Mouse (Mus musculus) left cerebral cortex, adult 9 months (tissue): ENCODE measurements at regions not wholly inside any gene's neighbourhood (a gene's known extent, or its start where the extent isn't known, plus 50 kb on each side); places are given as distances from the start of the nearest gene placed in this dataset.

ENCODE experiments used
- DNase-seq, 2 experiments: peaks; one replicate each; pipeline ENCODE4 v3.0.0; 2022; ENCODE audit warnings: low spot score in 2 of 2

DNA sequence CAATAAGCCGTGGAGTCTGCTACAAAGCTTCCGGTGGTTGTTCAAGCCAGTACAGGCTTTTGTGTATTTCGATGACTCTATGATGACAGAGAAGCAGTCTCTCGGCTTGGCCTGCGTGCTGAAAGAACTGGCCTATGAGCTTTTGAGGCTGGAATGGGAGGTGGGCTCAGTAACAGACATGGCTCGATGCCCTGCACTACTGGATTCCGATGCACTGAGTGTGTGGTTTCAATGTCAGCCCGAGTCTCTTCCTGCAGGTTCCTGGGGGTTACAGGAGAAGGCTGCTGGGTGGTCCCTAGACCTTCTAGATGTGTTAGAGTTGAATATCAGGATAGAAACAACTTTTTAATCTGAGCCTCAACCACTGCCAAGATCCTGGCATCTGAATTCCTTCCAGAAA is 53.2 kb downstream of the Gm815 start:
- no peak for DNase-seq

DNA sequence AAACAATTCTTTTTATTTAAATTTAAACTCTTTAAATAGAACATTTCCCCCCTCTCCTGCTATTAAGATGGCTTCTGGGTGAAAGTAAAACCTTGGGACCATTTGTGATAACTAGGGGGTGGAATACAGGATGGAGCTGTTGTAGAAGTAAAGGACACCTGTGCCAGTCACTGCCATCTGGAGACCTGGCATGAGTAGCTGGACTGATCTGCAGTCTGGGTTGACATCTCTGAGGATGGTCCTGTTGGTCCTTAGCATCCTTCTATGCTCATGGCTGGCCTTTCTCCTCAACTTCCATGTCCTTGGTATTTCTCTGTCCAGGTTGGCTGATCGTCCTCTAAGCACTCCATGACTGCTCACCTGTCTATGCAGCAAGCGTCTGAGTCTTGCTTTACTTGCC is 58.3 kb downstream of the Gm815 start:
- DNase-seq = no peak

DNA sequence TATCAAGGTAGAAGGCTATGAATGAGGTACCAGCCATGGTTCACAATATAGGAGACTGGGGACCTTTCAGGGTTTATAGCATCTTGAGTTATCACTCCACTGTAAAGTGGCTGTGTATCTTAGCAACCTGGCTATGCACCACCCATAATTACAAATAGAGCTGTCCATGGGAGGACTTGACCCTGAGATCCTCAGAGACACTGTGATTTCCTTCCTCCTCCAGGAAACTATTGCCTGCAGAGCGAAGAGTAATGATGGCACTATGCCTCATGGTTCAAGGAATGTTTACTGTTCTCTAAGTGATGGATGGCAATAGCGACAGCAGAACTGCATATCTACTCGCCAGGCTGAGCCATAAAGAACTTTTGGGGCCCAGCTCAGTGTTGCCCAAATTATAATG is 60.9 kb downstream of the Gm815 start:
- no peak for DNase-seq

DNA sequence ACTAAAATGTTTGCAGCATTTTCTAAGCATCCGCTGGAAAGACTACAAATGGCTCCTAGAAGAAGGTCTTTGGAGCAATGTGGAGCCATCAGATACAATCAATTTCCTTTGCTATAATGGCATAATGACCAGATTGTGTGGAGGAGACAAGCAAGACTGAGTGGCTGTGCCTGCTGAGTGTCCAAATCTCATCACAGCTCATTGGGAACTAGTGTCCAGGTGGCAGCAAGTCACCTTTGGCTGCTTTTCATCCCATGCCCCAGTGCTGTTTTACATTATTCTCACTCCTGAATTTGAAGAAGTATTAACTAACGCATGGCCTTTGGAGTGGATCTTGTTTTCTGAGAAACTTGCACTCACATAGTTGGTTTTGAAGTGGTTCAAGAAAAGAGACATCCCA is 62.8 kb downstream of the Gm815 start:
- DNase-seq = no peak

DNA sequence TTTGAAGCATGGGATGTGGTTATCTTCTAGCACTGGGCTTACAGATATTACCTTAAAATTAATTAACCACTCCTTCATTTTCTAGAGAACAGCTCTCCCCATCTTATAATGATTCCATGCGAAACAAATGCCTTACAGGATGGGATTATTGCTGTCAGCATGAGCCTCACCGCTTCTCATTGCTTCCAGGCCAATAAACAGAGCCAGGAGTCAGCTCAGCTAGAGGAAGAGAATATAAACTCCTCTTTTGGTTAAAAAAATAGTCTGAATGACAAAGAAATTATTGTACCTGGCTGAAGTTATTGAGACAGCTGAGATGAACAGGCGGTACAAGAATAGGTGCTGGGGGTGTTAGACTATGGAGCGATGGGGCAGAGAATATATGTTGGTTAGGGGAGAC is 63.5 kb downstream of the Gm815 start:
- no peak for DNase-seq

DNA sequence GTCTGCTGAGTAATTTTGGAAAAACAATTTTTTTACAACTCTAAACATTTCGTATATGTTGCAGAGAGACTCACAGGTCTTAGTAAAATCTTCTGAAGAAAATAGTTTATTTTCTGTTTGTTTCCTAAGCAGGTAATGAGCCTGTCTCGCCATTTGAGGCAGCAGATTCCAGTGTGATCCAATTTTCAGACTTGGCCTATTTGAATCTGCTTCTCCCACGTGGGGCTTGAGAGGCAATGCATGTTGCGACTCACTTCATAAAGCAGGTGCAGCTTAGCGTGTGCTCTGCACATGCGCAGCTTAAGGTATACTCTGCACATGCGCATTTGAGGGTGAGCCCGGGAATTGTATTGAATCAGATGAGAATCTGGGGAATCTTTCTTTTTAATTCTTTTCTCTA is 67.7 kb downstream of the Gm815 start:
- peak in 1 of 2 experiments; percentile 26 for DNase-seq

DNA sequence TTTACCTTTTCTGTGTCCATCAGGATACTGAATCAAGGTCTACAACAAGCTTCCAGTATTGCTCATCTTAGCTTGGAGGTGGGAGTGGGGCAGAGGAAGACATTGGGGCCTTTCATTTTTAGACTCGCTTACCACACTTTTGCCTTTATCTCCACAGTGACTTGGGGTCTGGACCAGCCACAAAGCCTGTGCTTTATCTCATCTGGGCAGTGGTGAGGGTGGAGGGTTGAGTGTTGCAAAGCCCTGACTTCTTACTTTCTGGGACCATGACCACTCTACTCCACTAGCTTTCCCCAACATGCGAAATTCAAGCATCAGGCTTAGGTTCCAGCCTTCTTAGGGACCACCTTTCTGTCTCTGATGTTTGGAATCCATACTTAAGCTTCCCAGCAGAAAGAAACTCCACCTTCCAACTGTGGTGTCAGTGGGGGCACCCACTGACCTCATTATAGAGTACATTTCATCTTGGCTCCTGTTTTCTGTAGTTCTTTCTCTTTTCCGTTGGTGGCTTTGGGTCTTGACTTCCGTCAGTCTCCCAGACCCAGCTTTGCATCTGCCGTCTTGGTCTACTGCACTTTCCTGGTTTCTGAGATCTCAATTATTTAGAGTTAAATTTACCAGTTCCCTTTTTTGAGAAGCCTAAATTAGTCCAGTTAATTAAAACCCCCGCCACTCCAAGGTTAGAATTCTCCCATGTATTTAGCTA is 80.5 kb downstream of the Gm815 start:
- DNase-seq = no peak

DNA sequence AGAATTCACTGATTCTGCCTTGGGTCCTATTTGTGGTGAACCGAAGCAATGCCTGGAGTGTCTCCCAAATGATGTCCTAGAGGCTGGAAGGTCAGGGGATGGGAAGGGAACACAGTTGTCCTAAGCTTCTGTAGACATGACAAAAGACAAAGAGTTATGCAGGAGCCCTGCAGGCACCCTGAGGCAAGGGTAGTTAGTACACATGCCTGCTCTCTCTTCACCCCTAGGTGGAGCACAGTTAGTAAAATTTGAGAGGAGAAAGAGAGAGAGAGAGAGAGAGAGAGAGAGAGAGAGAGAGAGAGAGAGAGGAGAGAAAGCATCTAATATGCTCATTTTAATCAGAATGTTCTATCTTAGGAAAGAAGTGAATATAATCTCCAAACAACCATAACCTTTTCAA is 87.4 kb downstream of the Gm815 start:
- DNase-seq = peak in 1 of 2 experiments; percentile 41

DNA sequence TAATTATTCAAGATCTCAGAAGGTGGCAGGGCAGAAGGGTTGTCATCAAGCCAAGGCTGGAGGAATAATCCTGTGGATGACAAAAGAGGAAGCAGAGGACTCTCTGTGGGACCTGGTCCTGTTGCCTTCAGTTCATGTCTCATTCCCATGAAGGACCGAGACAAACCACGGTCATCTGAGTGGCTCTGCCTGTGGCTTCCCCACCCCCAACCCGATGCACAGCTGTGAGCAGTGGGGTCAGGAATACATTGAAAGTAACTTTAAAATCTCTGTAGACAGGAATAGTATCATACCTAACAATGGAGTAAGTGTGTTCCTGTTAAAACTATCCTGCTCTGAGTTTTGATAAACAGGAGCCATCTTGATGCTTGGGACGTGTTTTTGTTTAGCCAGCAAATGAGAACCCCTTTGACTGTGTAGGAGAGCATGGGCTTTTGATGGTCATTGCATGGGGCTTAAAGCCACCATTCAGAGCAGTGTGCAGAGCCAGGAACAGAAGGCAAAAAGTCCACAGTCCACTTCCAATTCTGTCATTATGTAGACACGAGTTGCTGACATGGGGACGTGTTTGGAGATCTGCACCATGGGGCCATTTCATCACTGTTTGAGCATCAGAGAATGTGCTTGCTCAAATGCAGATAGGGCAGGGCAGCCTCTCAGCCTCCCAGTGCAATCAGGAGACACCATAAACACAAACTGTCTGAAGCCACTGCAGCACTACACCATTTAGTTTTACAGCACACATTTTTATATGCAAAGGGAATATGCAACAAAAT is 88.3 kb downstream of the Gm815 start:
- no peak for DNase-seq

DNA sequence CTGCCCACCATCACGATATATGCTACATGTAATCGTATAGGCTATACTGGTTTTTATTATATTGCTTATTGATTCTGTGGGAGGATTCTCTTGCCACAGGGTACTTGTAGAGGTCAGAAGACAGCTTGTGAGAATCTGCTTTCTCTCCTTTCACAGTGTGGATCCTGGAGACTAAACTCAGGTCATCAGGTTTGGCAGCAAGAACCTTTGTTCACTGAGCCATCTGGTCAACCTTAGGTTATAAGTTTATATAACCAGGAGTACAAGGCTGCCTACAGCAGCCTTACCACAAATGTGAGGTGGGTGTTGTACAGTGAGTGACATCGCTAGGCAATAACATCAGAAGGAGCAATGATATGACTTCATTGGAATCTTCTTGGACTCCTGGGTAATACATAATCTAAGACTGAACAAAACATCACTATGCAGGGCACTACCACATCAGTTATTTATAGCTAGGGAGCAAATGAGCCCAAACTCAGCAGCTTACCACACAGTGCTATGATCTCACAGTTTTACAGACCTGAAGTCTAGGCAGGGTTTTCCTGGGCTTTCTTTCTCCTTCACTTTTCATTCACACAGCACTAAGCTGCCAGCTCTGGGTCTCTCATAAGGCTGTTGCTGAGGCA is 89.0 kb downstream of the Gm815 start:
- DNase-seq = no peak

DNA sequence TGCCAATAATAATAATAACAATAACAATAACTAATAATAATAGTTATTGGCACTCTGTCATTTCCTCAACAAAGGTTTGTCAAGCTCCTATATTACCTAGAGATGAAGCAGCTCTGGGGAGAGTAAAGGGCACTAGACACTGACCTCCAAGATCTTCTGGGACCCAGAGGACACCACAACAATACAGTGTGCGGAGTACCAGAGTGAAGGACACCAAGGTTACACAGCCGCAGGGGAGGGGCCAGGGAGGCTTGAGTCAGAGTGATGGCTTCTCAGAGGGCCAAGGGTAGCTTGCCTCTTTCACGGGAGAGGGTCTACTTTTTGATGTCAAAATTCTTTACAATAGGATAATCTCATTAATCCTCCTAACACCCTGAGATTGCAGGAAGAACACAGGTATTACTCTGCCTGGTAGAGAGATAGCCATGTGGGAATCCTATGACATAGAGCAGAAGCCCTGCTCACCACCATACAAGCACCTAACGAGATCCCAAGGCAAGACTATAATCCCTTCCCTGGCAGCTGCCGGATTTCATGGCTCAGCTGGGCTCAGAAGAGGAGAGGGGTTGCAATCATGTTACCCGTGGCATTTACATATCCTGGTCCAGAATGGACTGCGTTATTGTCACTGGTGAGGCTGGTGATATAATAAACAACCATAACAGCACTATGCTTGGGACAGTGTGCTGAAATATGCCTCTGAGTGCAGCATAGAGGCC is 91.1 kb downstream of the Gm815 start:
- DNase-seq = no peak

DNA sequence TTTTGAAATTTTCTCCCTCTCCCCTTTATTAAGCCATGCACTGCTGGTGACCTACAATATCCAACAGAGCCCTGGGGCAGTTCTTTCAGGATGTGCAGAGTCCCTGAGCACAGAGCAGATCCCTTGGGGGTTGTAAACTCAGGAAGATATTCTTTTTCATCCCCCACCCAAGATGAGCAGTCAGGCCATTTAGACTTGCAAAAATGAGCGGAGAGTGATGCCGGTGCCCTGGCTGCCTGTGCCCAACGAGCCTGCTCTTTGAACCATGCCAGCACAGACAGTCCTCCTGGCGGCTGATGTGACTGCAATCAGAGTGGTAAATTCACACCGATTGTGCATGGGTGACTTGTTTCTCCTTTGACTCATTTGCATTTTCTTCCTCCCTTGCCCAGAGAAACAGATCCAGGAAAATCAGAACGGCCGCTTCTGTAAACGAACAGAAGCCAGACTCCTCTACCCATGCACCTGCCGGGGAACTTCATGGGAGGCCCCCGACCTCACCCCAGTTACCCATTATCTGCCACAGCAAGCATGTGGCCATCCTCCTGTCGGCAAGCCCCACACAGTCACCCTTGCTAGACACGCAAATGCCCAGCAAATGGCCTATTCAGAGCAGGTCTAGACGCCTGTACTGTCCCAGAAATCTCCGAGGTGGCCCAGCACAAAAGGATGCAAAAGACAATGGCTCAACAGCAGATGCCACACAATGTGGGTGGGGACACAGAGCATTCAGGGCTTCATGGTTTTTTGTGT is 92.4 kb downstream of the Gm815 start:
- no peak for DNase-seq

DNA sequence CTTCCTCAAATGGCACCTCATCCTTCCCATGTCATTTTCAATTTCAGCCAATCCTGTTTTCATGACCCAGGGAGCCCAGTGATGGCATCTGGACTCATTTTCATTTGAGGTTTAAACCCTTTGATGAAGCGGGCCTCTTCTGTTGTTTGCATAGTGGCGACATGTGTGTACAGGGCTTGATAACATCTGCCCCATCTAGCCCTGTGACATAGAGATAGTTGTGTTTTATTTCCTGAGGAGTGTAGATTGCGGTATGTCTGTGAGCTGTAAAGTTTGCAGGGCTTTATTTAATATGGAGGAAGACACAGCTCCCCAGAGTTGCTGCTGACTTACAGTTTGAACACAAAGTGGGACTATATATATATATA is 92.9 kb downstream of the Gm815 start:
- DNase-seq = no peak

DNA sequence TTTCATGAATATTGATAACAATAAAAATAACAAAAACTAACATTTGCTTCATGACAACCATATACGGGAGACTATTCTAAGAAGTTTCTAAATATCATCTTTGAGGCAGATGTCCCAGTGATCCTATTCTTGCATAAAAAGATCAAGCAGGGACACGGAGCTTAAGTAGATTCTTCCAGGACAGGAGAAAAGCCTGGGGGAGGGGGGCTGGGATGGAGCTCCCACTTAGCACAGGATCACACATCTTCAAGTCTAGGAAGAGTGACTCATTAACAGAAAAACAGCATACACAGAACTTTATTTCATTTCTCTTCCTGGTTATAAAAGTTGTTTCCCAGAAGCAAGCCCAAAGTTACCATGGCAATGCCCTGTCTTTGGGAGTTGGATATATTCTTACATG is 93.6 kb downstream of the Gm815 start:
- DNase-seq = no peak

DNA sequence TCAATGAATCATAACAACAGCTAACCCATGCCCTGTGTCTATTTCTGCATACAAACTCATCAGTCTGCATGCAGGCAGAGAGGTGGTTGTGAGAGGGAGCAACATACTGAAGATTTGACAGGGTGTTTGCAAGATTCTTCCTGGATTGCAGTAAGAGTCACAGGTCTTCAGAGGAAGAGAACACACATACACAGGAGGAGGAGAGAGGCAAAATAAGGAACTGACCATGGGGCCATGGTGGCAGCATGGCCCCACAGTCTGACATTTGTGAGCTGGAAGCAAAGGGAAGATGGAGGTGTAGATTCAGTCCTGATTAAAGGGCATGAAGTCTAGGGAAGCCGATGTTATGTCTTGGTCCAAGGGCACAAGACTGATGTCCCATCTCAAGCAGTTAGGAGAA is 101.0 kb downstream of the Gm815 start:
- no peak for DNase-seq

DNA sequence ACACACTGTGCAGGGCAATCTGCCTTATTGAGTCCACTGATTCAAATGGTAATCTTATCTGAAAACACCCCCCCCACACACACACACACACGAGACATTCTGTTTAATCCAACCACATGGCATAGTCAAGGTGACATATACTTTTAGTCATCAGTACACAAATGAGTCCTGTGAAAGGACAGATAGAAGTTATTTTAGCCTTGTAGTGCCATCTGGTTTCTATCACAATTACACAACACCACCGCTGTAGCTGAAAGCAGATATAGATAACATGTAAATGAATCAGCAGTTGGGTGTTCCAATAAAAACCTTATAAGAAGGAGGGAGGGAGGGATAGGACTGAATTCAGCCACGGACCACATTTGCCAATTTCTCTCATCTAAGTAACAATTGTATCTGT is 101.5 kb downstream of the Gm815 start:
- DNase-seq = peak in 1 of 2 experiments; percentile 24

DNA sequence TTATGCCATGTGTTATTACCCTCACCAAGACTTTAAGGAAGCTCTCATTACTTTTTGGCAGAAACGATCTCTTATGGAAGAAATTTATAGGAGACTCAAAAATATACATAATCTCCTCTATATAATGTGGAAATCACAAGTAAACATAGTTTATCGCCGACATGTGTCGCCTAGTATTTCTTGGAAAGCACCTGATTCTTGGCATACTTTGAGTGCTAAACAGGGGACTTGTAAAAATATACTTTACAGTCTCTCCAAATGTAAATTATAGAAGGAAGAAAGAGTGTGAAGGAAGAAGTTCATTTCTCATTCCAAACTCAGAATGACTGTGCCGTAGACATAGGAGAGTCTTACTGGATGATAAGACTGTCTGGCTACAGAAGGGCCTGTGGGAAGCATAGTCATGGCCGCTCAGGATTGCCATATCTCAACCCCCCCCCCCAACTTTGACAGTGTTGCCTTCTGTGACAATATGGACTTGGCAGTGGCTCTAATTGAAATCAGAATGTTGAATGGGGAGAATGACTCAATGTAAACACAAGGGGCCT is 102.3 kb downstream of the Gm815 start:
- DNase-seq = no peak

DNA sequence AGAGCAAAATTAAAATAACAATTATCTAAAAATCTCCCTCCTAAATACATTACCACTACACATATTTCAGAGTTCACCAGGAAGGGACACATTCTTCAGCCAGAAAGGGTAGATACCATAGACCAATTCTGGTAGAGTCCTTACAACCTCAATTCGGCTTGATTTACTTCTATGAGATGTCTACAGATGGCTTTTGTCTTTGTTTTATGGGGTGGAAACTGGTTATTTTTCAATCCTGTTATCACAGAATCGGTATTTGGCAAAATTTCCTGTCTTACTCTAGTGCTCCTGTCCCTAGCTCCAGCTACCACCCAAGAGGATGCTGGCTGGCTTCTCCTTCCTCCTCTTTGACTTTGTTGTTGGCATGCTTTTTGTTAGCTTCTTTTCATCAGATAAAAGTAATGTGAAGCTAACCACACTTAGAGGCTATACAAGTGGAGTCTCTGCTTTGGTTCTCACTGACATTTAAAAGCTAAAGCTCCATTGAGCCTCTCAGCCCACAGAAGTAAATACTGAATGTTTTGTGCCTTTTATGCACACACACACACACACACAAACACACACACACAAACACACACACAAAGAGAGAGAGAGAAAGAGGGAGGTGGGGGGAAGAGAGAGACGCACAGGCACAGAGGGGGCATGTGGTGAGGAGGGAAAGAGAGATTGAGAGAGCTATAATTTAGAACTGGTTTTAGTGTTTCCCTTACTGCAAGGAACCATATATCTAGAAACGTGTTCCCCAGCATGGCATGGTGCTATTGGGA is 109.1 kb downstream of the Gm815 start:
- DNase-seq = no peak

DNA sequence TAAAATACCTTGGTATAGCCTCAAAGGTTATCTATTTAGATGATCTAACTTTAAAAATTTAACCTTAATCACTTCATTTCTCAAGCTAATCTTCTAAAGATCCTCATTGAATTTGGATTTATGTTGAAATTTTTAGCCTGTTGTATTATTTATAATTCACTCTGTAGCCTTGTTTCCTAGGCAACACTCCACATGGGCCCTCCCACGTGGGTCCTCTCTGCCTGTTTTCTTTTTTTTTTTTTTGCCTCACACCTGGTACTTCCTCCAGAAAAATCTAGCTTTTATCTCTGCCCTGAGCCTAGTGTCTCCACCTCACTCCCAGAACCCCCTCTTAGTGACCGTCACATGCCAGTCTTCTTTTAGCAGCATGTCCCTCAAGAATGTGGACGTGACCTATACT is 113.9 kb downstream of the Gm815 start:
- no peak for DNase-seq

DNA sequence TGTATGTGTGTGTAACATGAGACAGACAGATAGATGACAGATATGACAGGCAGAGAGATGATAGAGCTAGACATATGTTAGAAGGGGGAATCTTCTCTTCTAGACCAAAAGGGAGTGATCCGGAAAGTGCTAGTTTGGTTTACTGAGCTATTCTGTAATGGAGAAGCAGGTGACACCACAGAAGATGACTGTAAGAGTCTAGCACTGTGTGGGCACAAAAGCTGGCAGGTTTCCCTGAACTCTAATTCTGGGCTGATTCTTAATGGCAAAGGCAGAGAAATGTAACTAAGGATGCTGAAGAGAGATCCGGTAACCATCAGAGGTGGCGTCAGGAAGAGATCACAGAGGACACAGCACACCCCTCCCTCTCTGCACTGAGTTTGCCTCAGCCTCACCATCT is 136.2 kb downstream of the Gm815 start:
- peak; percentile 19 to 42 for DNase-seq

DNA sequence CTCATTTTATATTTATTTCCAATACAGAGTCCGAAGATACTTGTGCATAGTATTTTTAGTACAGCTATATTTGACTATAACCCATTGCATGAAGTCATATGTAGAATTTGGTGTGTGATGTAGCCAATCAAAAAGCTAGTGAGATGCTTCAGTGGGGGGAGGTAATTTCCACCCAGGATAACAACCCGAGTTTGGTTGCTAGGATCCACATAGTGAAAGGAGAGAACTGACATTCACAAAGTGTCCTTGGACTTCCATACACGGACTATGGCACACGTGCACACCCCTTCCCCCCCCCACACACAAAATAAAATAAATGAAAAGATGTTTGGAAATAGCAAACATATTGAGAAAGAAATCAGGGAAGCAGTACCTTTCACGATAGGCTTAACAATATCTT is 137.2 kb downstream of the Gm815 start:
- DNase-seq = no peak
